Mouse (Mus musculus) lung, embryonic 15.5 days (tissue): ENCODE results near the gene Ckap4. TPM values are rescaled to one million over a fixed set of nuclear protein-coding genes. Genes with fewer than 3 reads are reported as not detected.

ENCODE experiments used
- ATAC-seq: fragments of 200-750 bp; cut with Nextera tagmentation; 2 replicates; pipeline ENCODE4 v1.8.0; 2017; ENCODE audit warnings: moderate number of reproducible peaks, borderline replicate concordance; ENCODE audit not compliant: low FRiP score, low TSS enrichment; ENCODE audit errors: extremely low read depth
- H3K27ac ChIP-seq: fragments of 300-500 bp; sonication (generic); 2 replicates; pipeline ENCODE4 v1.5.1; 2015; ENCODE audit warnings: moderate library complexity, mild to moderate bottlenecking, inconsistent platforms
- H3K27me3 ChIP-seq: fragments of 300-500 bp; sonication (generic); 2 replicates; pipeline ENCODE4 v1.6.1; 2015; ENCODE audit warnings: inconsistent platforms
- H3K36me3 ChIP-seq: fragments of 300-500 bp; sonication (generic); 2 replicates; pipeline ENCODE4 v1.6.1; 2015; ENCODE audit warnings: inconsistent platforms
- H3K4me1 ChIP-seq: fragments of 300-500 bp; sonication (generic); 2 replicates; pipeline ENCODE4 v1.6.1; 2015; ENCODE audit warnings: inconsistent platforms
- H3K4me2 ChIP-seq: fragments of 300-500 bp; sonication (generic); 2 replicates; pipeline ENCODE4 v1.6.1; 2015; ENCODE audit warnings: inconsistent platforms, mild to moderate bottlenecking, moderate library complexity
- H3K4me3 ChIP-seq: fragments of 300-500 bp; sonication (generic); 2 replicates; pipeline ENCODE4 v1.5.1; 2015; ENCODE audit warnings: mild to moderate bottlenecking, inconsistent platforms
- H3K9ac ChIP-seq: fragments of 300-500 bp; sonication (generic); 2 replicates; pipeline ENCODE4 v1.6.1; 2015; ENCODE audit warnings: inconsistent platforms
- H3K9me3 ChIP-seq: fragments of 300-500 bp; sonication (generic); 2 replicates; pipeline ENCODE4 v1.6.1; 2016; ENCODE audit warnings: inconsistent platforms
- WGBS: fragments of 180-500 bp; shearing (Covaris S2); methylation state at CpG from one replicate; pipeline ENCODE4 v1.1.7; 2015; 5-methylcytosine and 5-hydroxymethylcytosine counted together
- polyA plus RNA-seq: library from polyadenylated mRNA; unstranded; fragments of >200 nt; fragmentation: Nextera tagmentation; extraction: Ambion mirVana; gene quantifications from 2 replicates; pipeline ENCODE4 v1.2.1, GENCODE M21; 2015

Gene Ckap4
- polyA plus RNA-seq, 1 experiment from 2014 or later = 141 TPM

GRCm38 (mm10) chr10:84562567-84563554 is 29.0 kb upstream of the Ckap4 start:
- Histone ChIP-seq H3K9me3 (no peaks in the 10 kb centered on the region), H3K27me3 (no peaks in the 10 kb centered on the region), H3K4me3 (no peak overlapping the region), H3K27ac (no peak overlapping the region), H3K4me1 (peaks cover 6% of the 10 kb centered on the region; the same call in 1 of the 2 replicates), H3K36me3 (no peaks in the 10 kb centered on the region), H3K9ac (no peak overlapping the region), H3K4me2 (no peak overlapping the region)
- 60% methylated on average over 13 of the region's 13 CpGs for WGBS
- ATAC-seq = peak; percentile 71; the same call in 1 of the 2 replicates

DNA sequence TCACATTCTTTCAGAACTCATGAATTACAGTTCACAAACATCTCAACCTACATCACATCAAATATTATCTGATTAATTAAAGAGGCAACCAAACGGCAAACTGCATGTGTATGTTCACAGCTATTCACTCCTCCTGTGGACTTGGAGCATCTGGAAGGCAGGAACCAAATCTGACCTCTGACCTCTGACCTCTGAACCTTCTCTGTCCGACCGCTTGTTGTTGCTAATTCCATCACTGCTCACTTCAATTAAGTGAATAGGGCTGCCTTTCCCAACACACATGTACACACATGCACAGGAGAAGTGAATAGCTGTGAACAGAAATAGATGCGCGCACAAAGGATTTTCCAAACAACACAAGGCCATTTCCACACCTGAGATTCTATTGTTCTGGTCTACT is 28.3 kb upstream of the Ckap4 start:
- no peaks in the 10 kb centered on the region for H3K9me3 ChIP-seq
- H3K4me2 ChIP-seq = no peak overlapping the region
- ATAC-seq = no peak
- no peak overlapping the region for H3K4me3 ChIP-seq
- WGBS = 59% methylated on average over 5 of the region's 5 CpGs
- no peaks in the 10 kb centered on the region for H3K27me3 ChIP-seq
- no peak overlapping the region for H3K9ac ChIP-seq
- peaks cover 6% of the 10 kb centered on the region; the same call in 1 of the 2 replicates for H3K4me1 ChIP-seq
- no peaks in the 10 kb centered on the region for H3K36me3 ChIP-seq
- no peak overlapping the region for H3K27ac ChIP-seq

DNA sequence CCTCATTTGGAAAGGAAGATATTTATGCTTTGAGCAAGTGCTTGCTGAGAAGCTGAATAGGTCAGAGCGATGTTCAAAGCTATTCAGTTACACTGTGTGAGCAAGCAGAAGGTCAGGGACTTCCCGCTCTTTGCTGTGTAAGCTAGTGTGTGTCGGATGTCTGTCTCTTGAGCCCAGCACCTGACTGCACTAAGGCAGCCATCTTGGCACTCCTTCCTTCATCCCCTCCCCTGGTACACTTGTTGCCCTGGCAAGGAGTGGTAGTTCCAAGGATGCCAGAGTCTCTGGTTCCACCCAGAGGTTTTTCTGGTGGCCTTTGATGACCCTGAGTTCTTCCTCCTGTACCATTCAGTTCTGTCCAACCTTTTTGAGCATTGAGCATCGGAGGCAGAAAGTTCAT is 26.1 kb upstream of the Ckap4 start:
- 90% methylated on average over 4 of the region's 4 CpGs for WGBS
- Histone ChIP-seq H3K36me3 (no peaks in the 10 kb centered on the region), H3K4me3 (no peak overlapping the region), H3K9me3 (no peaks in the 10 kb centered on the region), H3K9ac (no peak overlapping the region), H3K4me2 (no peak overlapping the region), H3K27ac (no peak overlapping the region), H3K27me3 (no peaks in the 10 kb centered on the region), H3K4me1 (peaks cover 6% of the 10 kb centered on the region; the same call in 1 of the 2 replicates)
- no peak for ATAC-seq

GRCm38 (mm10) chr10:84558511-84558910 is 24.6 kb upstream of the Ckap4 start:
- Histone ChIP-seq H3K4me1 (peaks cover 9% of the 10 kb centered on the region; the same call in 1 of the 2 replicates), H3K4me2 (no peak overlapping the region), H3K36me3 (no peaks in the 10 kb centered on the region), H3K27me3 (no peaks in the 10 kb centered on the region), H3K4me3 (no peak overlapping the region), H3K9me3 (no peaks in the 10 kb centered on the region), H3K27ac (no peak overlapping the region), H3K9ac (no peak overlapping the region)
- WGBS = 75% methylated on average over 1 of the region's 1 CpGs
- ATAC-seq = no peak

GRCm38 (mm10) chr10:84556120-84556519 is 22.3 kb upstream of the Ckap4 start:
- Histone ChIP-seq H3K27me3 (no peaks in the 10 kb centered on the region), H3K36me3 (no peaks in the 10 kb centered on the region), H3K9me3 (no peaks in the 10 kb centered on the region), H3K4me3 (no peak overlapping the region), H3K4me1 (peaks cover 3% of the 10 kb centered on the region; the same call in 1 of the 2 replicates), H3K4me2 (no peak overlapping the region), H3K27ac (no peak overlapping the region), H3K9ac (no peak overlapping the region)
- WGBS = 54% methylated on average over 2 of the region's 2 CpGs
- no peak for ATAC-seq

- Histone ChIP-seq H3K4me1 (peaks cover 3% of the 10 kb centered on the region; the same call in 1 of the 2 replicates), H3K9ac (no peak overlapping the region), H3K36me3 (no peaks in the 10 kb centered on the region), H3K4me3 (no peak overlapping the region), H3K27me3 (no peaks in the 10 kb centered on the region), H3K9me3 (no peaks in the 10 kb centered on the region), H3K27ac (peak overlapping the region; percentile 27), H3K4me2 (no peak overlapping the region)
- ATAC-seq = peak; percentile 62; the same call in 1 of the 2 replicates
- WGBS = 20% methylated on average over 6 of the region's 6 CpGs
Observed at GRCm38 (mm10) chr10:84554291-84555009, 20.6 kb upstream of the Ckap4 start.

GRCm38 (mm10) chr10:84552477-84552876 is 18.6 kb upstream of the Ckap4 start:
- no peak overlapping the region for H3K4me2 ChIP-seq
- no peak overlapping the region for H3K9ac ChIP-seq
- H3K4me1 ChIP-seq = peaks cover 6% of the 10 kb centered on the region; the same call in 1 of the 2 replicates
- no peaks in the 10 kb centered on the region for H3K27me3 ChIP-seq
- 80% methylated on average over 2 of the region's 2 CpGs for WGBS
- no peaks in the 10 kb centered on the region for H3K36me3 ChIP-seq
- ATAC-seq = no peak
- no peaks in the 10 kb centered on the region for H3K9me3 ChIP-seq
- no peak overlapping the region for H3K27ac ChIP-seq
- H3K4me3 ChIP-seq = no peak overlapping the region

DNA sequence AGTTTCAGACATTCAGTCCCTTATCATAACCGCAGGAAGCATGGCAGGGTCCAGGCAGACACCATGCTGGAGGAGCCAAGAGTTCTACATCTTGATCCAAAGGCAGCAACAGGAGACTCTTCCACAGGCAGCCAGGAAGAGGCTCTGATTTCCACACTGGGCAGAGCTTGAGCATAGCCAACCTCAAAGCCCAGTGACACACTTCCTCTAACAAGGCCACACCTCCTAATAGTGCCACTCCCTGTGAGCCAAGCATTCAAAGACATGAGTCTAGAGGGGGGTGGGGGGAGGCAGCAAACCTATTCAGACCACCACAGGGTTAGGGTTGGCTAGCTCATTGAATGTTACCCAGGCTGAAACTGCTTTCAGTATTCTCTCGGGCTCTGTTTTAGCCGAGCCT is 18.0 kb upstream of the Ckap4 start:
- H3K4me3 ChIP-seq = no peak overlapping the region
- H3K9ac ChIP-seq = no peak overlapping the region
- no peak overlapping the region for H3K27ac ChIP-seq
- H3K9me3 ChIP-seq = no peaks in the 10 kb centered on the region
- no peak overlapping the region for H3K4me2 ChIP-seq
- no peaks in the 10 kb centered on the region for H3K36me3 ChIP-seq
- no peaks in the 10 kb centered on the region for H3K27me3 ChIP-seq
- peaks cover 6% of the 10 kb centered on the region; the same call in 1 of the 2 replicates for H3K4me1 ChIP-seq
- no peak for ATAC-seq
- 86% methylated on average over 3 of the region's 3 CpGs for WGBS

- Histone ChIP-seq H3K4me3 (no peak overlapping the region), H3K9ac (no peak overlapping the region), H3K9me3 (no peaks in the 10 kb centered on the region), H3K4me1 (peaks cover 6% of the 10 kb centered on the region; the same call in 1 of the 2 replicates), H3K36me3 (no peaks in the 10 kb centered on the region), H3K27me3 (no peaks in the 10 kb centered on the region), H3K27ac (no peak overlapping the region), H3K4me2 (no peak overlapping the region)
- ATAC-seq = no peak
- WGBS = 75% methylated on average over 10 of the region's 10 CpGs
Observed at GRCm38 (mm10) chr10:84549920-84550293, 16.0 kb upstream of the Ckap4 start.

DNA sequence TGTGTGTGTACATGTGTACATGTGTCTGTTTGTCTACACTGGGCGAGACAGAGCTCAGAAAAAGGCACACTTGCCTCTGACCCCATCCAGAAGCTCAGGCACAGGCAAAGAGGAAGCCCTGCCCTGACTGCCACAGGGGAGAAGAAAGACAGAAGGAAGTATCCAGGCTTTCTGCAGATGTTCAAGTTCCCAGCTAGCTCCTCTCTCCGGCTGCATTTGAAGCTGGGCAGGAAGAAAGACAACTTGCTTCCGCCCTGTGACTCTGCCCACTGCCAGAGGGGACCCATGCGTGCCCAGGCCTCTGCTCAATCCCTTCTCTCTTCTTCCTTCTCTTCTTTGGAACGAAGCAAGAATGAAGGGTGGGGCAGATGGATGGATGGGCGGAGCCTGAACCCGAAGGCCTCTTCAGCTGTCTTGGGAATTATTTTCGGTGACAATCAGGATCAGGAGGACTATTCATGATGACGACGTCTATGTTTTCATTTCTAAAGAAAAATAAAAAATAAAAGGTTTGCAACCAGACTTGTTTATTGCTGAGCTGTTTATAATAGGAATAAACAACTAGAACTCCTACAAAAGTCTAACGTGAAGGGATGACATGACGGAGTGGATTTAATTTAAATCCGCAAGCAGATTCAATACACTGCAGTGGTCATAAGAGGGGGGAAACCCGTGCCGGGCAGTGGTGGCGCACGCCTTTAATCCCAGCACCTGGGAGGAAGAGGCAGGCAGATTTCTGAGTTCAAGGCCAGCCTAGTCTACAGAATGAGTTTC is 15.5 kb upstream of the Ckap4 start:
- Histone ChIP-seq H3K9me3 (no peaks in the 10 kb centered on the region), H3K4me2 (no peak overlapping the region), H3K36me3 (no peaks in the 10 kb centered on the region), H3K4me3 (no peak overlapping the region), H3K27ac (no peak overlapping the region), H3K27me3 (no peaks in the 10 kb centered on the region), H3K4me1 (peaks cover 8% of the 10 kb centered on the region; the same call in 1 of the 2 replicates), H3K9ac (no peak overlapping the region)
- WGBS = 75% methylated on average over 16 of the region's 17 CpGs
- ATAC-seq = no peak

- Histone ChIP-seq H3K9me3 (no peaks in the 10 kb centered on the region), H3K4me3 (no peak overlapping the region), H3K27me3 (no peaks in the 10 kb centered on the region), H3K27ac (no peak overlapping the region), H3K4me2 (no peak overlapping the region), H3K9ac (no peak overlapping the region), H3K36me3 (no peaks in the 10 kb centered on the region), H3K4me1 (0 out of 2 replicates have a peak, but pooled peaks cover 10% of the 10 kb centered on the region)
- no peak for ATAC-seq
- 36% methylated on average over 7 of the region's 7 CpGs for WGBS
Observed at GRCm38 (mm10) chr10:84544841-84545610, 11.2 kb upstream of the Ckap4 start.
